Mouse (Mus musculus) forebrain, postnatal 0 days (tissue): ENCODE results near the gene Mipol1. TPM values are rescaled to one million over a fixed set of nuclear protein-coding genes. Genes with fewer than 3 reads are reported as not detected.

Source experiments
- ATAC-seq: fragments of 200-750 bp; cut with Nextera tagmentation; 2 replicates; pipeline ENCODE4 v1.8.0; 2017; ENCODE audit warnings: mild to moderate bottlenecking, moderate library complexity
- DNase-seq: peaks from one replicate; pipeline ENCODE4 v3.0.0-alpha.2; 2015
- H3K27ac ChIP-seq: fragments of 300-500 bp; sonication (generic); 2 replicates; pipeline ENCODE4 v1.5.1; 2014; ENCODE audit warnings: low read depth, mild to moderate bottlenecking, antibody characterized with exemption, low read length, moderate library complexity, mixed read lengths
- H3K27me3 ChIP-seq: fragments of 300-500 bp; sonication (generic); 2 replicates; pipeline ENCODE4 v1.6.1; 2014; ENCODE audit warnings: mild to moderate bottlenecking, low read length, mixed read lengths; ENCODE audit not compliant: insufficient read depth
- H3K36me3 ChIP-seq: fragments of 300-500 bp; sonication (generic); 2 replicates; pipeline ENCODE4 v1.6.1; 2014; ENCODE audit warnings: mild to moderate bottlenecking, moderate library complexity; ENCODE audit not compliant: insufficient read depth
- H3K4me1 ChIP-seq: fragments of 300-500 bp; sonication (generic); 2 replicates; pipeline ENCODE4 v1.6.1; 2014; ENCODE audit warnings: antibody characterized with exemption; ENCODE audit not compliant: insufficient read depth
- H3K4me2 ChIP-seq: fragments of 300-500 bp; sonication (generic); 2 replicates; pipeline ENCODE4 v1.6.1; 2014; ENCODE audit warnings: low read depth, mild to moderate bottlenecking, moderate library complexity
- H3K4me3 ChIP-seq: fragments of 300-500 bp; sonication (generic); 2 replicates; pipeline ENCODE4 v1.5.1; 2014; ENCODE audit warnings: low read depth, low read length, mixed read lengths
- H3K9ac ChIP-seq: fragments of 300-500 bp; sonication (generic); 2 replicates; pipeline ENCODE4 v1.6.1; 2014; ENCODE audit warnings: mild to moderate bottlenecking
- H3K9me3 ChIP-seq: fragments of 300-500 bp; sonication (generic); 2 replicates; pipeline ENCODE4 v1.6.1; 2016; ENCODE audit warnings: low read length
- CTCF ChIP-seq: sonication (generic); IDR thresholded peaks from 2 replicates; pipeline ENCODE4 v1.5.1; 2016; ENCODE audit warnings: antibody characterized with exemption, control low read depth, low read depth
- whole genome bisulfite sequencing: fragments of 180-500 bp; shearing (Covaris S2); extraction: QIAGEN DNeasy Blood & Tissue Kit; methylation state at CpG from one replicate; pipeline ENCODE4 v1.1.7; 2014; 5-methylcytosine and 5-hydroxymethylcytosine counted together
- polyA plus RNA-seq: library from polyadenylated mRNA; unstranded; fragments of >200 nt; fragmentation: Nextera tagmentation; extraction: Ambion mirVana; gene quantifications from 2 replicates; pipeline ENCODE4 v1.2.1, GENCODE M21; 2015
- total RNA-seq: library from RNA; depleted of rRNA; stranded (reverse); fragments of >200 nt; gene quantifications from 2 replicates; pipeline ENCODE4 v1.2.3, GENCODE M21; 2014

The Mipol1 gene
- total and polyA plus RNA-seq, 2 experiments from 2014 or later: 4.5 to 7.1 TPM

DNA sequence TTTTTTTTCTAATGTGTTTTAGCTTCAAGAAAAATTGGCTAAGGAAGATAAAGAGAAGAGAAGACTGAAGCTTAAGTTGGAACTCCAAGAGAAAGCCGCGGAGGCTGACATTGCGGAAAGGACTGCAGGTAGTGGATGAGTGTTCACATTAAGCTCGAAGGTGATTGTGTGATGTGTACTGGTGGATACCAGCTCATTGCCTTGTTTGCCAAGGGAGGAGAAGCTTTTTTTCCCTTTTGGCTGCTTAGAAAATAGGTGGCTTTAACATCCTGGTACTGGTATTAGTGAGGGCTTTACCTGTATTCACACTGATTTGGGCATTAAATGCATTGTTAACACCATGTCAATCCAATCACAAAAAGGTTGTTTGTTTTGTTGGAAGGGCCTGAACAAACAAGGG lies 77.1 kb downstream of the Mipol1 start:
- no peaks in the 10 kb centered on the region for H3K27me3 ChIP-seq
- H3K4me1 ChIP-seq: no peaks in the 10 kb centered on the region
- no peak for DNase-seq
- H3K4me2 ChIP-seq: no peak overlapping the region
- no peak overlapping the region for H3K27ac ChIP-seq
- no peaks in the 10 kb centered on the region for H3K36me3 ChIP-seq
- no peak overlapping the region for H3K4me3 ChIP-seq
- ATAC-seq: no peak
- WGBS: 98% methylated on average over 4 of the region's 4 CpGs
- no peak for TF ChIP-seq CTCF
- H3K9me3 ChIP-seq: no peaks in the 10 kb centered on the region
- no peak overlapping the region for H3K9ac ChIP-seq

DNA sequence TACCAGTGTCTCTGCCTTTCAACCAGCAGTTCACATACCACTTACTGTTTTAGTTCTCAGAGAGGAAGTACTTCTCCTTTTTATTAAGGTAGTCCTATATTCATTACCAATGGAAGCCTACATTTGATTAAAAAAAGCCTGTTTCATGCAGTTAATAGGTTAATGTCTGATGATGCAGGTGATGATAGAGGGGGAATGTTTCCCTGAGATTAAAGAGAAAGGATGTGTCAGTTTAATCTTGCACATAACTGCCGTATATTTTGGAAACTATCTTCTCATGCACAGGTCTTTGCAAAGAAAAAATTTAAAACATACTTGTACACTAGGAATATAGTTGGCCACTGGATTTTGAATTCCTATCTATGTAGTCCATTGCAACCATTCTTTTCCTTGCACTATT lies 77.5 kb downstream of the Mipol1 start:
- Histone ChIP-seq H3K27me3 (no peaks in the 10 kb centered on the region), H3K36me3 (no peaks in the 10 kb centered on the region), H3K4me2 (no peak overlapping the region), H3K4me1 (no peaks in the 10 kb centered on the region), H3K4me3 (no peak overlapping the region), H3K9me3 (no peaks in the 10 kb centered on the region), H3K27ac (no peak overlapping the region), H3K9ac (no peak overlapping the region)
- DNase-seq (no peak), ATAC-seq (no peak)
- 94% methylated on average over 1 of the region's 1 CpGs for WGBS
- TF ChIP-seq CTCF: no peak

DNA sequence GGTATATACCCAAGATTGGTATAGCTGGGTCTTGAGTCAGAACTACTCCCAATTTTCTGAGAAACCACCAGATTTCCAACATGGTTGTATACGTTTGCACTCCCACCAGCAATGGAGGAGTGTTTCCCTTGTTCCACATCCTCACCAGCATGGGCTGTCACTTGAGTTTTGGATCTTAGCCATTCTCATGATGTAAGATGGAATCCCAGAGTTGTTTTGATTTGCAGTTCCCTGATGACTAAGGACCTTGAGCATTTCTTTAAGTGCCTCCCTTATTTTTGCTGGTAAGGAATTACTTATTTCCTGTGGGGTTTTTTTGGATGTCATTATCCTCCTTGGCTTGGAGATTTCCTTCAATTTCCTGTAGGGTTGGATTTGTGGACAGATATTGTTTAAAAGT lies 108.8 kb downstream of the Mipol1 start:
- ATAC-seq (no peak), DNase-seq (no peak)
- TF ChIP-seq CTCF: no peak

DNA sequence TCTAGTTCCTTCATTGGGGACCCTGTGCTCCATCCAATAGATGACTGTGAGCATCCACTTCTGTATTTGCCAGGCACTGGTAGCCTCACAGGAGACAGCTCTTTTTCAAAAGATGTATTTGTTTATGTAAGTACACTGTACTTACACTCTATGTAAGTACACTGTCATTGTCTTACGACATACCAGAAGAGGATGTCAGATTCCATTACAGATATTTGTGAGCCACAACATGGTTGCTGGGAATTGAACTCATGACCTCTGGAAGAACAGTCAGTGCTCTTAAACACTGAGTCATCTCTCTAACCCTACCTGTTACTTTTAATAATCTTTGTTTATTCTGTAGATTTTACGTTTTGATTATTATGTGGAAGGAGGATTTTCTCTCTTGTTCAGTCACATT lies 109.9 kb downstream of the Mipol1 start:
- no peaks in the 10 kb centered on the region for H3K9me3 ChIP-seq
- H3K4me1 ChIP-seq: no peaks in the 10 kb centered on the region
- H3K4me2 ChIP-seq: no peak overlapping the region
- TF ChIP-seq CTCF: no peak
- H3K27ac ChIP-seq: no peak overlapping the region
- DNase-seq (no peak), ATAC-seq (no peak)
- 93% methylated on average over 2 of the region's 2 CpGs for WGBS
- H3K9ac ChIP-seq: no peak overlapping the region
- H3K4me3 ChIP-seq: no peak overlapping the region
- no peaks in the 10 kb centered on the region for H3K27me3 ChIP-seq
- H3K36me3 ChIP-seq: no peaks in the 10 kb centered on the region

More for the DNA sequence above, 108.8 kb downstream of the Mipol1 start:
- H3K9me3 ChIP-seq: no peaks in the 10 kb centered on the region
- H3K27ac ChIP-seq: no peak overlapping the region
- H3K36me3 ChIP-seq: no peaks in the 10 kb centered on the region
- no peak overlapping the region for H3K4me3 ChIP-seq
- no peak overlapping the region for H3K4me2 ChIP-seq
- H3K4me1 ChIP-seq: no peaks in the 10 kb centered on the region
- WGBS: 83% methylated on average over 1 of the region's 1 CpGs
- no peak overlapping the region for H3K9ac ChIP-seq
- H3K27me3 ChIP-seq: no peaks in the 10 kb centered on the region

DNA sequence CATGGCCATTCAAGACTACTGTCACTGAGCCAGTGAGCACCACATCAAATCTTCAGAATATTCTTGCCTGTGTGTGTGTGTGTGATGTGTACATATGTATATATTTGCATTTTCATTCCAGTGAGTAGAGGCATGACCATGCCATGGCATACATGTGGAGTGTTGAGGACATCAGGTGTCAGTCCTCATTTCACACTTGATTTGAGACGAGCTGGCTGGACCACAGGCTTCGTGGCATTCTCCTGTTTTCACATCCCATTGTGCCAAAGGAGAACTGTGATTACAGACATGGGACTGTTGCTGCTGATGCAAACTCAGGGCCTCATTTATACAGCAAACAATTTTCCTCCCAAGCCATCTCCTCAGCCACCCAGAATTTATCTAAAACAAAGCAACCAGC lies 132.5 kb downstream of the Mipol1 start:
- Histone ChIP-seq H3K27ac (no peak overlapping the region), H3K4me3 (no peak overlapping the region), H3K9me3 (no peaks in the 10 kb centered on the region), H3K4me1 (no peaks in the 10 kb centered on the region), H3K27me3 (no peaks in the 10 kb centered on the region), H3K36me3 (no peaks in the 10 kb centered on the region), H3K4me2 (no peak overlapping the region), H3K9ac (no peak overlapping the region)
- 57% methylated on average over 2 of the region's 2 CpGs for WGBS
- ATAC-seq (no peak), DNase-seq (no peak)
- no peak for TF ChIP-seq CTCF

DNA sequence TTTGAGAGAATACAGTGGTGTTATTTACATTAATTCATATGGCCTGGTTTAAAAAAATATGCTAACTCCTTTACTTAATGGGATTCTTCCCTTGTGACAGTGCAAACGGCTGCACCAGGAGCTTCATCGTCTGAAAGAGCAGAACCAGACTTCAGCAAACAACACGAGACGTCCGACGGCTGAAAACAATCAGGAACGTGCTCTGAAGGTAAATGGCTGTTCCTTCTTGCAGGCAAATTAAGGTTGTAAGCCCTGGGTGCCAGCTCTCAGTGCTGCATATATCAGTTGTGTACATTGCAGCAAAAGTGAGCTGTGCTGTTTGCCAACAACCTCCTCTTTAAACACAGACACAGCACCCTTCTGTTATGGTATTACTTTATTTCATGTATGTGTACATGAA lies 133.8 kb downstream of the Mipol1 start:
- no peaks in the 10 kb centered on the region for H3K4me1 ChIP-seq
- no peak overlapping the region for H3K9ac ChIP-seq
- no peaks in the 10 kb centered on the region for H3K9me3 ChIP-seq
- no peaks in the 10 kb centered on the region for H3K36me3 ChIP-seq
- H3K27ac ChIP-seq: no peak overlapping the region
- no peak overlapping the region for H3K4me3 ChIP-seq
- no peak for DNase-seq
- no peak overlapping the region for H3K4me2 ChIP-seq
- ATAC-seq: no peak
- no peaks in the 10 kb centered on the region for H3K27me3 ChIP-seq
- no peak for TF ChIP-seq CTCF
- WGBS: 47% methylated on average over 7 of the region's 7 CpGs

DNA sequence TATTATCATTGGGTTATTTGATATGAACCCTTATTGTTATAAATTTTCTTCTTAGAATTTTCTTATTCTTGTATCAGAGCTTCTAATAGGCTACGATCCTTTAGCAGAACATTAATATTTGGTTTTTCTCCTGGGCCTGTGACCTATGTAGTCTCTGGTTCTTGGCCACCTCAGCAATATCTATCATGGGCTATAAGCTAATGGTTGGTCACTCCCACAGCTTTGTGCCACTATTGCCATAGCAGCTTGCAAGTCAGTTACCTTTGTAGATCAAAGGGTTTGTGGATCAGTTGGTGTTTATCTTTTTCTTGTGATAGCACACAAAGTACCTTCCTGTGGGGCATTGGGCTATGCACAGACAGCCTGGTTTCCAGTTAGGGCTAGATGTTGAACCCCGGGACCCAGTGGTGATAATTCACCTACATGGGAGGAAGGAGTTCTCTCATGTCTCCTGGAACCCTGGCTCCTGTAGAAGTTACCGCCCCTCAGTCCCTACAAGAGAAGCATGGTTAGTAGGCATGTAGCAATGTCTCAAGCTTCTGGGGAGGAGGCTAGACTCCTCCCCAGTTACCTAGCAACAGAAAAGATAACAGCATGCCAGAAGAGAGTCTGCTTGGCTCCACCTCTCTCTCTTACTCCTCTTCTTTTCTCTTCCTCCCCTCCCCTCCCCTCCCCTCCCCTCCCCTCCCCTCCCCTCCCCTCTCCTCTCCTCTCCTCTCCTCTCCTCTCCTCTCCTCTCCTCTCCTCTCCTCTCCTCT lies 141.7 kb downstream of the Mipol1 start:
- Histone ChIP-seq H3K4me3 (no peak overlapping the region), H3K4me1 (no peaks in the 10 kb centered on the region), H3K4me2 (no peak overlapping the region), H3K9me3 (no peaks in the 10 kb centered on the region), H3K9ac (no peak overlapping the region), H3K27ac (no peak overlapping the region), H3K36me3 (no peaks in the 10 kb centered on the region), H3K27me3 (no peaks in the 10 kb centered on the region)
- ATAC-seq (no peak), DNase-seq (no peak)
- 87% methylated on average over 3 of the region's 3 CpGs for WGBS
- TF ChIP-seq CTCF: no peak

DNA sequence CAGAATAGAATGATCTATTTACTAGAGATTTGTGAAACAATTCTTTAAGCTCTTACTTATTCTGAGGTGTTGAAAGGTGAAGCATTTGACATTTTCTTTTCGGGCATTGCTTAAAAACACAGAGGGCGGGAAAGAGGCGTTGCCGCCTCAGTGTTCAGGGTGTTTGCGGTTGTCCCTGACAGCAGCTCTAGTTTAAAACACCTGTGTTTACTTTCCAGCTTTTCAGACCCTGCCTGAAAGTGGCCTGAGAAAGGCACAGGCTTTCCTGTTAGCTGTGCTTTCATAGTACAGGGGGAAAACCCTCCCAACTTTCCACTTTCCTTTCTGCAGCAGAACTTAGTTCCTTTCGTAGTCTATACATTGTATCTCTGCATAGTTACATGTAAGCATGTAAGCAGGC lies 152.6 kb downstream of the Mipol1 start:
- ATAC-seq: no peak
- no peak for TF ChIP-seq CTCF

More for the DNA sequence above, 152.6 kb downstream of the Mipol1 start:
- Histone ChIP-seq H3K4me3 (no peak overlapping the region), H3K9ac (no peak overlapping the region), H3K27me3 (no peaks in the 10 kb centered on the region), H3K36me3 (no peaks in the 10 kb centered on the region), H3K4me1 (no peaks in the 10 kb centered on the region), H3K4me2 (no peak overlapping the region), H3K27ac (no peak overlapping the region), H3K9me3 (no peaks in the 10 kb centered on the region)
- DNase-seq: no peak
- WGBS: 35% methylated on average over 6 of the region's 6 CpGs
